Mouse (Mus musculus): Measurements from ENCODE around the gene Pwwp2b. TPM values are rescaled to one million over a fixed set of nuclear protein-coding genes. Genes with fewer than 3 reads are reported as not detected.
A peak's percentile ranks its signal among the peaks of the same experiment; 100 is the strongest.

Gene Pwwp2b
- polyA plus RNA-seq, 1 experiment from 2014 or later: 4.1 TPM

- WGBS: 56% methylated on average over 4 of the region's 4 CpGs
- H3K9me3 ChIP-seq: no peaks in the 10 kb centered on the region
- H3K36me3 ChIP-seq: no peaks in the 10 kb centered on the region
- H3K27ac ChIP-seq: no peak overlapping the region
- no peak overlapping the region for H3K4me3 ChIP-seq (replicated peaks)
- H3K4me2 ChIP-seq (replicated peaks): no peak overlapping the region
- H3K9ac ChIP-seq (replicated peaks): no peak overlapping the region
- H3K4me1 ChIP-seq (replicated peaks): no peaks in the 10 kb centered on the region
- no peak for ATAC-seq
- H3K27me3 ChIP-seq: no peaks in the 10 kb centered on the region
Measured at GRCm38 (mm10) chr7:139293350-139293749, 45.1 kb downstream of the Pwwp2b start.

- Histone ChIP-seq H3K27ac (no peak overlapping the region), H3K4me3 (replicated peaks) (no peak overlapping the region), H3K4me1 (replicated peaks) (0 out of 2 replicates have a peak, but pooled peaks cover 2% of the 10 kb centered on the region), H3K9me3 (no peaks in the 10 kb centered on the region), H3K36me3 (no peaks in the 10 kb centered on the region), H3K4me2 (replicated peaks) (no peak overlapping the region), H3K27me3 (no peaks in the 10 kb centered on the region), H3K9ac (replicated peaks) (no peak overlapping the region)
- ATAC-seq: no peak
- 87% methylated on average over 5 of the region's 5 CpGs for WGBS
Measured at GRCm38 (mm10) chr7:139294076-139294475, 45.8 kb downstream of the Pwwp2b start.

- Histone ChIP-seq H3K4me2 (replicated peaks) (no peak overlapping the region), H3K4me1 (replicated peaks) (0 out of 2 replicates have a peak, but pooled peaks cover 5% of the 10 kb centered on the region), H3K9me3 (no peaks in the 10 kb centered on the region), H3K9ac (replicated peaks) (no peak overlapping the region), H3K27ac (no peak overlapping the region), H3K4me3 (replicated peaks) (no peak overlapping the region), H3K36me3 (no peaks in the 10 kb centered on the region), H3K27me3 (peaks cover 6% of the 10 kb centered on the region; the same call in 1 of the 2 replicates)
- ATAC-seq: no peak
- 77% methylated on average over 1 of the region's 1 CpGs for WGBS
Measured at GRCm38 (mm10) chr7:139295653-139296052, 47.4 kb downstream of the Pwwp2b start.

- H3K27ac ChIP-seq: no peak overlapping the region
- 81% methylated on average over 10 of the region's 10 CpGs for WGBS
- no peaks in the 10 kb centered on the region for H3K9me3 ChIP-seq
- H3K9ac ChIP-seq (replicated peaks): no peak overlapping the region
- 0 out of 2 replicates have a peak, but pooled peaks cover 5% of the 10 kb centered on the region for H3K4me1 ChIP-seq (replicated peaks)
- ATAC-seq: no peak
- H3K4me3 ChIP-seq (replicated peaks): no peak overlapping the region
- no peak overlapping the region for H3K4me2 ChIP-seq (replicated peaks)
- H3K27me3 ChIP-seq: peaks cover 11% of the 10 kb centered on the region
- H3K36me3 ChIP-seq: no peaks in the 10 kb centered on the region
Measured at GRCm38 (mm10) chr7:139296552-139297100, 48.3 kb downstream of the Pwwp2b start.

- peaks cover 20% of the 10 kb centered on the region for H3K27me3 ChIP-seq
- H3K27ac ChIP-seq: no peak overlapping the region
- no peak overlapping the region for H3K9ac ChIP-seq (replicated peaks)
- H3K9me3 ChIP-seq: no peaks in the 10 kb centered on the region
- ATAC-seq: no peak
- H3K4me2 ChIP-seq (replicated peaks): no peak overlapping the region
- no peaks in the 10 kb centered on the region for H3K36me3 ChIP-seq
- 0 out of 2 replicates have a peak, but pooled peaks cover 5% of the 10 kb centered on the region for H3K4me1 ChIP-seq (replicated peaks)
- no peak overlapping the region for H3K4me3 ChIP-seq (replicated peaks)
- 41% methylated on average over 4 of the region's 4 CpGs for WGBS
Measured at GRCm38 (mm10) chr7:139298446-139298845, 50.2 kb downstream of the Pwwp2b start.

GRCm38 (mm10) chr7:139299424-139299823 is 51.1 kb downstream of the Pwwp2b start:
- Histone ChIP-seq H3K9ac (replicated peaks) (no peak overlapping the region), H3K4me2 (replicated peaks) (0 out of 2 replicates have a peak overlapping the region, but pooled peaks have one; percentile 6), H3K4me1 (replicated peaks) (0 out of 2 replicates have a peak, but pooled peaks cover 5% of the 10 kb centered on the region), H3K9me3 (no peaks in the 10 kb centered on the region), H3K4me3 (replicated peaks) (no peak overlapping the region), H3K27me3 (peaks cover 20% of the 10 kb centered on the region), H3K27ac (no peak overlapping the region), H3K36me3 (no peaks in the 10 kb centered on the region)
- WGBS: 16% methylated on average over 8 of the region's 8 CpGs
- ATAC-seq: peak; percentile 43; the same call in 1 of the 2 replicates

GRCm38 (mm10) chr7:139300423-139300822 is 52.1 kb downstream of the Pwwp2b start:
- H3K4me3 ChIP-seq (replicated peaks): no peak overlapping the region
- no peaks in the 10 kb centered on the region for H3K36me3 ChIP-seq

GRCm38 (mm10) chr7:139301505-139301904 is 53.2 kb downstream of the Pwwp2b start:
- Histone ChIP-seq H3K4me2 (replicated peaks) (no peak overlapping the region), H3K9me3 (no peaks in the 10 kb centered on the region), H3K27ac (no peak overlapping the region), H3K27me3 (peaks cover 27% of the 10 kb centered on the region), H3K9ac (replicated peaks) (no peak overlapping the region), H3K4me3 (replicated peaks) (no peak overlapping the region), H3K36me3 (no peaks in the 10 kb centered on the region), H3K4me1 (replicated peaks) (0 out of 2 replicates have a peak, but pooled peaks cover 5% of the 10 kb centered on the region)
- WGBS: 81% methylated on average over 8 of the region's 8 CpGs
- no peak for ATAC-seq

More at GRCm38 (mm10) chr7:139300423-139300822, 52.1 kb downstream of the Pwwp2b start:
- no peak for ATAC-seq
- H3K4me1 ChIP-seq (replicated peaks): 0 out of 2 replicates have a peak, but pooled peaks cover 5% of the 10 kb centered on the region
- 59% methylated on average over 7 of the region's 7 CpGs for WGBS
- peaks cover 21% of the 10 kb centered on the region for H3K27me3 ChIP-seq
- H3K27ac ChIP-seq: no peak overlapping the region
- no peak overlapping the region for H3K9ac ChIP-seq (replicated peaks)
- no peak overlapping the region for H3K4me2 ChIP-seq (replicated peaks)
- no peaks in the 10 kb centered on the region for H3K9me3 ChIP-seq

- 0 out of 2 replicates have a peak, but pooled peaks cover 5% of the 10 kb centered on the region for H3K4me1 ChIP-seq (replicated peaks)
- ATAC-seq: no peak
- no peak overlapping the region for H3K4me2 ChIP-seq (replicated peaks)
- H3K4me3 ChIP-seq (replicated peaks): no peak overlapping the region
- no peaks in the 10 kb centered on the region for H3K36me3 ChIP-seq
- H3K27me3 ChIP-seq: peaks cover 32% of the 10 kb centered on the region
- 50% methylated on average over 5 of the region's 5 CpGs for WGBS
- no peaks in the 10 kb centered on the region for H3K9me3 ChIP-seq
- no peak overlapping the region for H3K27ac ChIP-seq
- no peak overlapping the region for H3K9ac ChIP-seq (replicated peaks)
Measured at GRCm38 (mm10) chr7:139302314-139302713, 54.0 kb downstream of the Pwwp2b start.

GRCm38 (mm10) chr7:139303280-139304011 is 55.2 kb downstream of the Pwwp2b start:
- peak; percentile 65 for ATAC-seq
- Histone ChIP-seq H3K4me3 (replicated peaks) (no peak overlapping the region), H3K36me3 (no peaks in the 10 kb centered on the region), H3K9me3 (no peaks in the 10 kb centered on the region), H3K27me3 (peaks cover 33% of the 10 kb centered on the region), H3K4me2 (replicated peaks) (no peak overlapping the region), H3K9ac (replicated peaks) (no peak overlapping the region), H3K4me1 (replicated peaks) (0 out of 2 replicates have a peak, but pooled peaks cover 5% of the 10 kb centered on the region), H3K27ac (no peak overlapping the region)
- 42% methylated on average over 6 of the region's 6 CpGs for WGBS

GRCm38 (mm10) chr7:139304322-139304721 is 56.0 kb downstream of the Pwwp2b start:
- ATAC-seq: no peak

GRCm38 (mm10) chr7:139307056-139307455 is 58.8 kb downstream of the Pwwp2b start:
- Histone ChIP-seq H3K27ac (no peak overlapping the region), H3K4me1 (replicated peaks) (peaks cover 10% of the 10 kb centered on the region), H3K4me2 (replicated peaks) (no peak overlapping the region), H3K36me3 (no peaks in the 10 kb centered on the region), H3K9me3 (no peaks in the 10 kb centered on the region), H3K27me3 (peaks cover 19% of the 10 kb centered on the region), H3K4me3 (replicated peaks) (no peak overlapping the region), H3K9ac (replicated peaks) (no peak overlapping the region)
- 55% methylated on average over 2 of the region's 2 CpGs for whole genome bisulfite sequencing
- ATAC-seq: no peak

More at GRCm38 (mm10) chr7:139304322-139304721, 56.0 kb downstream of the Pwwp2b start:
- H3K9me3 ChIP-seq: no peaks in the 10 kb centered on the region
- no peak overlapping the region for H3K9ac ChIP-seq (replicated peaks)
- H3K4me3 ChIP-seq (replicated peaks): no peak overlapping the region
- 46% methylated on average over 5 of the region's 5 CpGs for WGBS
- peaks cover 33% of the 10 kb centered on the region for H3K27me3 ChIP-seq
- no peaks in the 10 kb centered on the region for H3K36me3 ChIP-seq
- 0 out of 2 replicates have a peak, but pooled peaks cover under 1% of the 10 kb centered on the region for H3K4me1 ChIP-seq (replicated peaks)
- H3K27ac ChIP-seq: no peak overlapping the region
- no peak overlapping the region for H3K4me2 ChIP-seq (replicated peaks)

Measured in midbrain, embryonic 13.5 days (tissue).